Mouse (Mus musculus) liver, embryonic 14.5 days (tissue): Measurements from ENCODE around the gene Sdk1. TPM values are rescaled to one million over a fixed set of nuclear protein-coding genes. Genes with fewer than 3 reads are reported as not detected.

ENCODE experiments used
- ATAC-seq: fragments of 200-750 bp; cut with Nextera tagmentation; 2 replicates; pipeline ENCODE4 v1.8.0; 2017; ENCODE audit warnings: moderate number of reproducible peaks, mild to moderate bottlenecking, moderate library complexity; ENCODE audit not compliant: insufficient read depth
- DNase-seq, 3 experiments: peaks; one replicate each; pipeline ENCODE4 v3.0.0-alpha.2; 2012 to 2013; ENCODE audit warnings: low read depth in 3 of 3, low spot score in 3 of 3
- H3K27ac ChIP-seq: fragments of 300-500 bp; sonication (generic); 2 replicates; pipeline ENCODE4 v1.5.1; 2014; ENCODE audit warnings: moderate library complexity, mild to moderate bottlenecking, control low read depth, inconsistent platforms
- H3K27me3 ChIP-seq: fragments of 300-500 bp; sonication (generic); 2 replicates; pipeline ENCODE4 v1.6.1; 2014; ENCODE audit warnings: mild to moderate bottlenecking, low read length, moderate library complexity; ENCODE audit not compliant: control insufficient read depth, insufficient read depth
- H3K36me3 ChIP-seq: fragments of 300-500 bp; sonication (generic); replicated peaks from 2 replicates; pipeline ENCODE4 v1.6.1; 2014; ENCODE audit warnings: low read depth; ENCODE audit not compliant: control insufficient read depth, insufficient read depth
- H3K4me1 ChIP-seq, 2 experiments: fragments of 200-500 bp in 1 of 2; fragments of 300-500 bp in 1 of 2; sonication (generic) in 1 of 2; replicated peaks; 2 replicates each; pipeline ENCODE4 v1.6.1; 2012 to 2014; ENCODE audit warnings: antibody characterized with exemption in 1 of 2, inconsistent platforms in 1 of 2, low read length in 1 of 2; ENCODE audit not compliant: control insufficient read depth in 2 of 2, insufficient read depth in 2 of 2
- H3K4me2 ChIP-seq: fragments of 300-500 bp; sonication (generic); 2 replicates; pipeline ENCODE4 v1.6.1; 2014; ENCODE audit warnings: low read depth, mild to moderate bottlenecking, control low read depth, moderate library complexity
- H3K4me3 ChIP-seq, 2 experiments: fragments of 200-500 bp in 1 of 2; fragments of 300-500 bp in 1 of 2; sonication (generic) in 1 of 2; 2 replicates each; pipeline ENCODE4 v1.5.1; 2012 to 2014; ENCODE audit warnings: low read depth in 2 of 2, low read length in 2 of 2, mild to moderate bottlenecking in 2 of 2, control low read depth in 1 of 2, inconsistent platforms in 1 of 2, moderate library complexity in 1 of 2; ENCODE audit not compliant: insufficient read depth in 1 of 2
- H3K9ac ChIP-seq: fragments of 300-500 bp; sonication (generic); replicated peaks from 2 replicates; pipeline ENCODE4 v1.6.1; 2014; ENCODE audit warnings: mild to moderate bottlenecking, control low read depth, moderate library complexity
- H3K9me3 ChIP-seq: fragments of 300-500 bp; sonication (generic); 2 replicates; pipeline ENCODE4 v1.6.1; 2016; ENCODE audit warnings: low read length, mixed read lengths; ENCODE audit not compliant: control insufficient read depth
- CTCF ChIP-seq: IDR thresholded peaks from 2 replicates; pipeline ENCODE4 v1.5.1; 2016; ENCODE audit warnings: antibody characterized with exemption, low read depth, control low read depth
- EP300 ChIP-seq: IDR thresholded peaks from 2 replicates; pipeline ENCODE4 v1.6.1; 2016; ENCODE audit warnings: antibody characterized with exemption, low read depth
- WGBS: fragments of 180-500 bp; shearing (Covaris S2); extraction: QIAGEN DNeasy Blood & Tissue Kit; methylation state at CpG from one replicate; pipeline ENCODE4 v1.1.7; 2014; ENCODE audit not compliant: insufficient replicate concordance; 5-methylcytosine and 5-hydroxymethylcytosine counted together
- polyA plus RNA-seq, 2 experiments: library from polyadenylated mRNA; depleted of rRNA in 1 of 2; stranded (reverse) in 1 of 2; unstranded in 1 of 2; fragments of >200 nt; fragmentation: Nextera tagmentation in 1 of 2; extraction: Ambion mirVana in 1 of 2; gene quantifications; 2 replicates each; pipeline versions ENCODE4 v1.2.1 to v1.2.3; 2012 to 2014

Sdk1 gene
- polyA plus RNA-seq, 2 experiments, result 0.01 to 0.25 TPM

- no peaks in the 10 kb centered on the region for H3K4me1 ChIP-seq
- H3K9me3 ChIP-seq, result no peaks in the 10 kb centered on the region
- DNase-seq (no peak), ATAC-seq (no peak)
- H3K4me2 ChIP-seq, result no peak overlapping the region
- H3K27ac ChIP-seq, result no peak overlapping the region
- no peak overlapping the region for H3K9ac ChIP-seq
- H3K4me3 ChIP-seq, result no peak overlapping the region
- no peaks in the 10 kb centered on the region for H3K27me3 ChIP-seq
- no peaks in the 10 kb centered on the region for H3K36me3 ChIP-seq
- TF ChIP-seq CTCF (no peak), EP300 (no peak)
Observed at GRCm38 (mm10) chr5:141971071-141971470, 729.8 kb downstream of the Sdk1 start.

DNA sequence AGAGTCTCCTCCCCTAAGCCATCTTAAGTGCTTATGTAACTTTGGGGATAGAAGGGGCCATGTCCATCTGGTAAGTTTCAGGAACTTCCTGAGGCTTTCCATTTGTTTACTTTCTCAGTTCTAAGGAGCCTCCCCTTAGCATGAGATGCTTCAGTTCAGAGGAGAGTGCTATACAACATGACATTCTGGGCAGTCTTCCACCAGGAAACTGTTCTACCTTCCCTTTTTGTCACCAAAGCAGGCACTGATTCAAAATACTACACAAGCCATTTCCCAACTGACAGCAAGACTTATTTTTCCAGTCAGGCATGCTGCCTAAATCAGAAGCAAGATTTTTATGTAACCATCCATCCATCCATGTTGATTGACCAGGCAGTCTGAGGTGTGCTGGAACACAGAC is 738.2 kb downstream of the Sdk1 start:
- Histone ChIP-seq H3K4me1 (no peaks in the 10 kb centered on the region), H3K27ac (no peak overlapping the region), H3K27me3 (no peaks in the 10 kb centered on the region), H3K4me3 (no peak overlapping the region), H3K9ac (no peak overlapping the region), H3K4me2 (no peak overlapping the region), H3K36me3 (no peaks in the 10 kb centered on the region), H3K9me3 (no peaks in the 10 kb centered on the region)
- DNase-seq (no peak), ATAC-seq (no peak)
- TF ChIP-seq CTCF (no peak), EP300 (no peak)

- TF ChIP-seq CTCF (no peak), EP300 (no peak)
- DNase-seq, result no peak
- Histone ChIP-seq H3K4me2 (no peak overlapping the region), H3K36me3 (no peaks in the 10 kb centered on the region), H3K4me1 (no peaks in the 10 kb centered on the region), H3K9me3 (no peaks in the 10 kb centered on the region), H3K9ac (no peak overlapping the region), H3K4me3 (no peak overlapping the region), H3K27ac (no peak overlapping the region), H3K27me3 (no peaks in the 10 kb centered on the region)
- 54% methylated on average over 6 of the region's 6 CpGs for WGBS
- ATAC-seq, result no peak
Observed at GRCm38 (mm10) chr5:141980746-141981145, 739.5 kb downstream of the Sdk1 start.

- no peak for DNase-seq
- no peaks in the 10 kb centered on the region for H3K27me3 ChIP-seq
- no peak overlapping the region for H3K9ac ChIP-seq
- no peak overlapping the region for H3K4me2 ChIP-seq
- H3K4me3 ChIP-seq, result no peak overlapping the region
- 59% methylated on average over 4 of the region's 4 CpGs for WGBS
- no peak for TF ChIP-seq CTCF
- no peak for TF ChIP-seq EP300
- H3K27ac ChIP-seq, result no peak overlapping the region
- H3K9me3 ChIP-seq, result no peaks in the 10 kb centered on the region
- H3K36me3 ChIP-seq, result no peaks in the 10 kb centered on the region
- H3K4me1 ChIP-seq, result no peaks in the 10 kb centered on the region
- ATAC-seq, result no peak
Observed at GRCm38 (mm10) chr5:141984322-141984721, 743.0 kb downstream of the Sdk1 start.

DNA sequence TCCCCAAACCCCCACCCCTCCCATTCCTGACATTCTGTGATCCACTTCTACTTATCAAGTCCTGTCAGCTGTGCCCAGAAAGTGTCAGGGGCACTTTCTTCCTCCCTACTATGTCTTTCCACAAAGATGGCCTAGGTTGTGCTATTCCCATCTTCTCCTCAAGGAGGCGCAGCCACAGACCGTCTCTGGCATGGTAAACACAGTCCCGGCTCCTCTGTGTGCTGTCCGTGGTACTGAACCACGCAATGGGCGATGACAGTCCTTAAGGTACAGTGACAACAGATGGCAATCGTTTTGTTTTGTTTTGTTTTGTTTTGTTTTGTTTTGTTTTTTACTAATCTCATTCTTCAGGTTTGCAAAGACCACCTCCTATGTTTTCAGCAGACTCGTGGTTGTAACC is 743.7 kb downstream of the Sdk1 start:
- Histone ChIP-seq H3K9me3 (no peaks in the 10 kb centered on the region), H3K9ac (no peak overlapping the region), H3K27me3 (no peaks in the 10 kb centered on the region), H3K36me3 (no peaks in the 10 kb centered on the region), H3K4me3 (no peak overlapping the region), H3K4me1 (no peaks in the 10 kb centered on the region), H3K4me2 (no peak overlapping the region), H3K27ac (no peak overlapping the region)
- DNase-seq, result peak; percentile 20 to 36 (median 28)
- TF ChIP-seq EP300 (no peak), CTCF (peak; percentile 77)
- 6% methylated on average over 8 of the region's 8 CpGs for WGBS
- no peak for ATAC-seq

DNA sequence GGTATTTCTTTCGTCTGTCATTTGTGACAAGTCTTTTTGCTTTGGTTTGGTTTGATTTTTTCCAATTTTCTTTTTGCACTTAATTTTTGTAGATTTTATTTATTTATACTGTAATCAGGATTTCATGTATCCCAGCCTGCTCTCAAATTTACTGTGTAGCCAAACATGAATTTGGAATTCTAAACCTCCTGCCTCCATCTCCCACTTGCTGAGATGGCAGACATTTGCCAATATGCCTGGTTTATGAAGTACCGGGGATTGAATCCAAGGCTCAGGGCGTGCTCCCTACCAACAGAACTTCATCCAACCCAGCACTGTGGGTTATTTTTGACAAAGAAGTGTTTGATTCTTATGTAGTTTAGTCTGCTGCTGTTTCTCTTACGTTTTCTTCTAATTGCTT is 744.3 kb downstream of the Sdk1 start:
- DNase-seq (no peak), ATAC-seq (no peak)
- Histone ChIP-seq H3K27me3 (no peaks in the 10 kb centered on the region), H3K27ac (no peak overlapping the region), H3K36me3 (no peaks in the 10 kb centered on the region), H3K9me3 (no peaks in the 10 kb centered on the region), H3K4me2 (no peak overlapping the region), H3K4me3 (no peak overlapping the region), H3K4me1 (no peaks in the 10 kb centered on the region), H3K9ac (no peak overlapping the region)
- 51% methylated on average over 4 of the region's 4 CpGs for WGBS
- TF ChIP-seq EP300 (no peak), CTCF (no peak)
